Mouse (Mus musculus): ENCODE measurements around the gene Rnps1. TPM values are rescaled to one million over a fixed set of nuclear protein-coding genes. Genes with fewer than 3 reads are reported as not detected.
"Not testable (repeated sequence)": the region's sequence is repeated elsewhere in the genome, so short reads cannot be mapped to it uniquely, and the experiment has no call there.

Rnps1 gene
- total RNA-seq, 2 experiments from 2014 or later = 48.2 to 51.5 TPM

GRCm38 (mm10) chr17:24425905-24426304 is 11.5 kb downstream of the Rnps1 start:
- intact Hi-C loops (cut with DNase I; ENCODE audit: low total_unique reads) = no loop called here
- DNase-seq = no peak

GRCm38 (mm10) chr17:24426471-24427169 is 12.3 kb downstream of the Rnps1 start, which contains the start of gene Eci1:
Gene Eci1 (plus strand): TSS chr17:24426641.
- peak; percentile 98 for DNase-seq
- intact Hi-C loops (cut with DNase I; ENCODE audit: low total_unique reads) = no loop called here

- intact Hi-C loops (cut with DNase I; ENCODE audit: low total_unique reads) = no loop called here
Measured at GRCm38 (mm10) chr17:24427170-24427557, 12.8 kb downstream of the Rnps1 start.

GRCm38 (mm10) chr17:24429201-24429983 is 15.0 kb downstream of the Rnps1 start:
- no peak for DNase-seq
- intact Hi-C loops (cut with DNase I; ENCODE audit: low total_unique reads) = no loop called here

More at GRCm38 (mm10) chr17:24427170-24427557, 12.8 kb downstream of the Rnps1 start:
- DNase-seq = no peak

GRCm38 (mm10) chr17:24437016-24437415 is 22.7 kb downstream of the Rnps1 start:
- no peak for DNase-seq
- intact Hi-C loops (cut with DNase I; ENCODE audit: low total_unique reads) = no loop called here

GRCm38 (mm10) chr17:24440377-24440776 is 26.0 kb downstream of the Rnps1 start:
- intact Hi-C loops (cut with DNase I; ENCODE audit: low total_unique reads) = no loop called here
- no peak for DNase-seq

GRCm38 (mm10) chr17:24441148-24441547 is 26.8 kb downstream of the Rnps1 start:
- no peak for DNase-seq
- intact Hi-C loops (cut with DNase I; ENCODE audit: low total_unique reads) = no loop called here

- no peak for DNase-seq
- intact Hi-C loops (cut with DNase I; ENCODE audit: low total_unique reads) = no loop called here
Measured at GRCm38 (mm10) chr17:24442107-24442506, 27.7 kb downstream of the Rnps1 start.

- DNase-seq = no peak
- intact Hi-C loops (cut with DNase I; ENCODE audit: low total_unique reads) = no loop called here
Measured at GRCm38 (mm10) chr17:24442632-24443155, 28.3 kb downstream of the Rnps1 start, which contains the start of gene Dnase1l2. Gene Dnase1l2 (minus strand): TSS chr17:24443105.

GRCm38 (mm10) chr17:24443409-24443808 is 29.0 kb downstream of the Rnps1 start:
- intact Hi-C loops (cut with DNase I; ENCODE audit: low total_unique reads) = no loop called here
- DNase-seq = no peak

- no peak for DNase-seq
- intact Hi-C loops (cut with DNase I; ENCODE audit: low total_unique reads) = no loop called here
Measured at GRCm38 (mm10) chr17:24446590-24446989, 32.2 kb downstream of the Rnps1 start.

GRCm38 (mm10) chr17:24449507-24449906 is 35.1 kb downstream of the Rnps1 start:
- intact Hi-C loops (cut with DNase I; ENCODE audit: low total_unique reads) = no loop called here
- DNase-seq = no peak

- intact Hi-C loops (cut with DNase I; ENCODE audit: low total_unique reads) = no loop called here
- no peak for DNase-seq
Measured at GRCm38 (mm10) chr17:24451220-24451619, 36.9 kb downstream of the Rnps1 start.

GRCm38 (mm10) chr17:24453372-24453771 is 39.0 kb downstream of the Rnps1 start:
- intact Hi-C loops (cut with DNase I; ENCODE audit: low total_unique reads) = no loop called here
- DNase-seq = no peak

- DNase-seq = no peak
- intact Hi-C loops (cut with DNase I; ENCODE audit: low total_unique reads) = no loop called here
Measured at GRCm38 (mm10) chr17:24454218-24454755, 39.9 kb downstream of the Rnps1 start.

- intact Hi-C loops (cut with DNase I; ENCODE audit: low total_unique reads) = no loop called here
- peak; percentile 99 for DNase-seq
Measured at GRCm38 (mm10) chr17:24454756-24455522, 40.6 kb downstream of the Rnps1 start.

GRCm38 (mm10) chr17:24455523-24456206 is 41.3 kb downstream of the Rnps1 start:
- intact Hi-C loops (cut with DNase I; ENCODE audit: low total_unique reads); DNase-seq: not testable (repeated sequence)

GRCm38 (mm10) chr17:24461580-24461979 is 47.2 kb downstream of the Rnps1 start:
- intact Hi-C loops (cut with DNase I; ENCODE audit: low total_unique reads) = no loop called here
- DNase-seq = no peak

GRCm38 (mm10) chr17:24462932-24463331 is 48.6 kb downstream of the Rnps1 start:
- no peak for DNase-seq
- intact Hi-C loops (cut with DNase I; ENCODE audit: low total_unique reads) = no loop called here
